Mouse (Mus musculus) gastrocnemius, postnatal 25 days (tissue): ENCODE data around the gene Coq9. TPM values are rescaled to one million over a fixed set of nuclear protein-coding genes. Genes with fewer than 3 reads are reported as not detected.

Experiments used
- DNase-seq: peaks from one replicate; pipeline ENCODE4 v3.0.0; 2022
- long read RNA-seq, 2 experiments: library from polyadenylated mRNA; stranded (forward); transcript quantifications; one replicate each; pipeline ENCODE4 v2.0.0; 2021
- total RNA-seq, 2 experiments: library from RNA; stranded (reverse); gene quantifications; 1 replicate in 1 of 2; 2 replicates in 1 of 2; pipeline ENCODE4 v1.2.3; 2021

The Coq9 gene
- total RNA-seq, result 100 to 1,000 TPM; 376 to 381 TPM
- long read RNA-seq, experiment 1, transcript Coq9-201 (9 exons, 1,789 nt), result major isoform, 474 of 593 reads
- long read RNA-seq, experiment 1, transcript Coq9-208 (2 exons, 368 nt), result minor isoform, 34 of 593 reads
- long read RNA-seq, experiment 1, transcript Coq9-204 (8 exons, 831 nt), result minor isoform, 12 of 593 reads
- long read RNA-seq, experiment 1, partial matches to known transcripts, result 65 of 593 reads
- long read RNA-seq, experiment 1, other reads (novel, unspliced or antisense), result 8 of 593 reads
- long read RNA-seq, experiment 2, transcript Coq9-204 (8 exons, 831 nt), result minor isoform, 12 of 583 reads
- long read RNA-seq, experiment 2, transcript Coq9-208 (2 exons, 368 nt), result minor isoform, 23 of 583 reads
- long read RNA-seq, experiment 2, transcript Coq9-201 (9 exons, 1,789 nt), result major isoform, 476 of 583 reads
- long read RNA-seq, experiment 2, partial matches to known transcripts, result 59 of 583 reads
- long read RNA-seq, experiment 2, other reads (novel, unspliced or antisense), result 13 of 583 reads

DNA sequence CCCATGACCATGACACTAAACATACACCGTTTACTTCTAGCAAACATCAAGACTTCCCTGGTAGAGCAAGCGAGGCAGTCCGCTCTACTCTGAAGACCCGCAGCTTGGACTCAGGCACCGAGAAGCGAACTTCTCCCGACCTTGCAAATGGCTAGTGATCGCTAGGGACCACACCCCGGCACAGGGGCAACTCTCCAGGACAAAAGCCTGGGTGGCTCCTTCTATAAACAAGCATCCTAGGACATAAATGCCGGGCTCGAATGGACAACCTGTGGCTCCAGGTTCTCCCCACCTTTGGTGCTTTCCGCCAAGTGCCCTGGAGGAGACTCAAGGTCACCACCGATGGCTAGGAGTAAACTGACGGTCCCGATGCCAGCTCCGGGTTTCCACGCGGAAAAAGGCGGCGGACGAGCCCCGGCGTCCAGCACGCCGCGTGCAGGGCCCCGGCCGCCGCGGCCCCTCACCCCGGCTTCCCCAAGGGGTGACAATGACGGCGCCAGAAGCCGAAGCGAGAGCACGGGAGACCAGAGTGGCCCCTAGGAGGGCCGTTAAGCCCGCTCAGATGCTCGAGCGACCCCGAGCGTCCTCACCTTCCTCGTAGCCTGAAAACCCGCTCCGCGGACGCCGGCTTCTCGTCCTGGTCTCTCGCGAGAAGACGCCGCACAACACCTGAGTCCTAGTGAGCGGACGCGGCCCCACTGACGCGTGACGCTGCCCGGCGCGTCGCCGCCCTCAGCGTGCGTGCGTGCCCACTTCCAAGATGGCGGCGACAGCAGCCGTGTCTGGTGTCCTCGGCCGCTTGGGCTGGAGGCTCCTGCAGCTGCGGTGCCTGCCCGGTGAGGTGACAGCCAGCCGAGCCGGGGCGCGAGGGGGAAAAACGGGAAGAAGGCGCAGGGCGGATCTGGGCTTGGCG, at the start of gene Coq9, which contains the start of gene Ciapin1:
Gene Coq9, plus strand, starts transcription at position 660 of the 913 bp plus-strand sequence.
Gene Ciapin1, minus strand, starts transcription at position 697 of the 913 bp plus-strand sequence.
- peak; percentile 95 for DNase-seq

DNA sequence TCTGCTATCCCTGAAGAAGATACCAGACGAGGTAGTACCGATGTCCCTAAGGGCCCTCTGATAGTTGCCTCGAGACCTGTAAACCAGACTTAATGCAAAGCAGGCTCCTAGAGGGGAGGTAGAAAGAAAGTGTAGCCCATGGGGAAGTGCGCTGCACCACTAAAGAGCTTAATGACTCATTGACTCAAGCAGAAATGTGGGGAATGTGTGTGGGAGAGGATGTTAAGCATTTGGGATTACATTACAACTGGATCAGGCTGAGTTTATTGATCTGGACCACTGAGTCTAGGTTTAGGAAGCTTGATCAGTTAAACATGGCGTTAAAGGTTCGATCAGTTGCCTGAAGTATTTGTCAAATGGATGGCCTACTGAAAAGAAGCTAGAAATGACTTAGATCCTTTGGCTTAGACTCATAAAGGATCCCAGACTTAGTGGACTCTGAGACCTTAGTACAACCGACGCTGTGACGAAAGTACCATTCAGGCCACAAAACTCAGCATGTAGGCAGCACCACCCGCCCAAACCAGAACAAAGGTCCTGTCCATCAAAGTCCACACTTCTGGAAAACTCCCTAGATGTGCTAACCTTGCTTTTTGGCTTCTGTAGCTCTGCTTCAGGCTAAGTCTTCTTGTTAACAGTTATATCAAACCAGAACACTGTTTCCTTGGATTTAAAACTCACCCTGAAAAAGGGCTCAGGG, 48.7 kb upstream of the Coq9 start:
- DNase-seq, result no peak

DNA sequence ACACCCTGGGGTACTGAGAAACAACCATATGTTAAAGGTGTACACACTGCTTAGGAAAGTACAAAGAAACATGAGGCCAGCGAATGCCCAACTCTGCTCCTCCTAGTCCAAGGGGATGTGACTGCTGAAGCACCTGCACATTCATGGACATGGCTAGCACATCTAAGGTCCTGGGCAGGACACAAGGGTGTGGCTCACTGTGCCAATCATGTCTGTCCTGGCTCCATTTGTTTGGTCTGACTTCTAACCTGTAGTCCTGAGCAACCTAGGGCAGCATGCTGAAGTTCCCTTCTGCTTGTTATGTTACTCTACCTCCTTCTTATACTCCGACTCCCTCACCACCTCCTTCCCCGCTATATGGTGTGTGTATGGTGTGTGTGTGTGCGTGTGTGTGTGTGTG, 43.8 kb upstream of the Coq9 start:
- DNase-seq, result no peak

DNA sequence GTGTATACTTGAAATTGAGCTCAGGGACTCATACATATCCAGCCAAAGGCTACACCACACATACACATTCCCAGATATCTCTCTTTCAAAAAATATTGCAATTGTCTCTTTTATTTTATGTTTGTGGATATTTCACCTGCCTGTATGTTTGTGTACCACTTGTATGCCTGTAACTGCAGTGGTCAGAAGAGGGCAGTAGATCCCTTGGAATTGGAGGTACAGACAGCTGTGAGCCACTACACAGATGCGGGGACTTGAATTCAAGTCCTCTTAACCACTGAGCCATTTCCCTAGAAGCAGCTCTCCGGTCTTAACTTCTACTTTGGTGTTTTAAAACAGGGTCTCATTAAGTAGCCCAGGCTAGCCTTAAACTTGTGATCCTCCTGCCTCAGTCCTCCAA, 43.3 kb upstream of the Coq9 start:
- DNase-seq, result no peak

DNA sequence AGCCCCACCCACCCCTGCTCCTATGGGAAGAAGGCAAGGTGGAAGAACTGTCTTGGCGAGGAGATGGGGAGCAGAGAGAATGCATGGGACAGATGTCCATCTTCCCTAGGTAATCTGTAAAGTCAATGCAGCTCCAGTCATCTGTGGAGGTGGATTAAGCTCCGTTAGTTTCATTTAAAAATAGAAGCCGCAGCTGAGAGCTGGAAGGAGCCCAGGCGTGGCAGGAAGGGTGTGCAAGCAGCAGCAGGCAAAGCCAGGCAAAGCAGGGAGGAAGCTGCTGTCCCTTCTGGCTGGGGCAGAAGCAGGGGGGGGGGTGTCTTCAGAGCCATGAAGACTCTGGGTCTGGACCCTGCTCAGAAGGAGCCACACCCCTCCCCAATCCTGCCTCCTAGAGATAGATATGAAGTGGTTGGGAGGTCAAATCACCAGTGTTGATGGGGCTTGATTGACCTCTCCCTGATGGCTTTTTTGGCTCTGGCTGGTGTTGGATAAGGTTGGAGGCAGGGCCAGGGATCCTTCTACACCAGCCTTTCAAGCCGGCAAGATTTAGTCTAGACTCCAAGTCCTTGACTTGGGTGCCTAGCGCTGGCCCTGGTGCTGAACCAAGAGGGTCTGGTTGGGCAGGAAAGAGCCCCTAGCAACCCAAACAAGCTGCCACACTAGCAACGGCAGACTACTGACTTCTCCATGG, 37.7 kb upstream of the Coq9 start:
- no peak for DNase-seq

DNA sequence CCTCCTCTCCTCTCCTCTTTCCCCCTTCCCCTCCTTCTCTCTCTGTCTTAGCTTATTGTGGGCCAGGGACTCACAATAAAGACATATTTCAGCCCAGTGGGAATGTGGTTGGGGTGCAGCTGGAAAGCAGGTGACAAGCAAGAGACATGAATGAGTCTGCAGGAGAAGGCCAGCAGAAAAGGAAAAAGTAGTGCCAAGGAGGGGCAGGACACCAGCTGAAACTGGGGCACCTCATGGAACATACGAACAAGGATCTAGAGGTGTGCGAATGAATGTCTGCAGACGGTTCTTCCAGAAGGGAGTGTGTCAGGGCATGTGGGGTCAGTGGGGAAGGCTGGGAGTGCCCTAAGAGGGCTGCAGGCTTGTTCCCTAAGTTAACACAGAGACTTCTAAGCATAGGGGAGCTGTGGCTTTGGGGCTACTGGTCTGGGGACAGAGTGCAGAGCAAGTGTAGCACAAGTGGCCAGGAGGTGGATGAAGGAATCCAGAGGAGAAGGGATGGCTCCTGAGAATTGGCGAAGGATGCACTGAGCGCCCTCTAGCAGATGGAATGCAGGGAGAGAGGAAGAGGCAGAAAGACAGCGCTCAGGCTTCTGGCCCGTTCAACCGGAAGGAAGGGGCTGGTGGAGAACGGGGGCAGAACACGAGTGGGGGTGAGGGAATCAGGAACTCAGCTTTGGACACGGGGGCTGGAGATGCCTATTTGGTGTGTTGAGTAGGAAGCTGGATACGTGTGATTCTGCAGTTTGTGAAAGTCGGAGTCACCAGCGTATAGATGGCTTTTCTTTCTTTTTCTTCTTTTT, 36.6 kb upstream of the Coq9 start:
- DNase-seq, result no peak

DNA sequence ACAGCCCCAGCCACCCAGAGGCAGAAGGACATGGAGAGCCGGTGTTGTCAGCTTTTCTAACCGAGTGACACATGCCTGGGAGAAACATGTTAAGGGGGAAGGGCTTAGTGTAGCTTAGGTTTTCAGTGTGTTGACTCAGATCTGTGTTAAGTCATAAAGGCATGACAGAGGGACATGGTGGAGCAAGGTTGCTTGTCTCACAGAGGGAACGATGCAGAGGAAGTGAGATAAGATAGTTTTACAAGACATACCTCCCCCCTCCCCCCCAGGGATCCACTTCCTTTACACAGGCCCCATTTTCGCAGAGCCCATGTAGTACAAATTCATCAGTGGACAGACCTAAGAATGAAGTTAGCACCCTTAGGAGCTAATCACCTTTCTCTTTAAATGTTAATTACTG, 35.7 kb upstream of the Coq9 start:
- no peak for DNase-seq

DNA sequence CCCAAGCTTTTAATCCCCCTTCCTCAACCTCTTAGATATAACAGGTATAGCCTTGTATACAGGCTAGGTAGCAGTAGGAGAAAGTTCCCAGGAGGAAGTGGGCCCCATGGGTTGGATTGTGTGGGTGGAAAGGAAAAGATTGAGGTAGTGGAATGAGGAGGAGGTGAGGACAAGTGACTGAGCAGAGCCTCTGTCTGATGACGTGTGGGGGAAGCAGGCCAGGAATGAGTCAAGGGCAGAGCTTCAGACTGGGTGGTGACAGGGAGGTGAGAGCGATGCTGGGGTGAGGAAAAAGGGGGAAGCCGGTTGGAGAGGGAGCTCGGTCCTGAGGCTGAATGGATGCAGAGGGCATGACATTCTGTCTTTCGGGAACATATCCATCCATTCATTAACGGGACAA, 34.6 kb upstream of the Coq9 start:
- DNase-seq, result no peak

DNA sequence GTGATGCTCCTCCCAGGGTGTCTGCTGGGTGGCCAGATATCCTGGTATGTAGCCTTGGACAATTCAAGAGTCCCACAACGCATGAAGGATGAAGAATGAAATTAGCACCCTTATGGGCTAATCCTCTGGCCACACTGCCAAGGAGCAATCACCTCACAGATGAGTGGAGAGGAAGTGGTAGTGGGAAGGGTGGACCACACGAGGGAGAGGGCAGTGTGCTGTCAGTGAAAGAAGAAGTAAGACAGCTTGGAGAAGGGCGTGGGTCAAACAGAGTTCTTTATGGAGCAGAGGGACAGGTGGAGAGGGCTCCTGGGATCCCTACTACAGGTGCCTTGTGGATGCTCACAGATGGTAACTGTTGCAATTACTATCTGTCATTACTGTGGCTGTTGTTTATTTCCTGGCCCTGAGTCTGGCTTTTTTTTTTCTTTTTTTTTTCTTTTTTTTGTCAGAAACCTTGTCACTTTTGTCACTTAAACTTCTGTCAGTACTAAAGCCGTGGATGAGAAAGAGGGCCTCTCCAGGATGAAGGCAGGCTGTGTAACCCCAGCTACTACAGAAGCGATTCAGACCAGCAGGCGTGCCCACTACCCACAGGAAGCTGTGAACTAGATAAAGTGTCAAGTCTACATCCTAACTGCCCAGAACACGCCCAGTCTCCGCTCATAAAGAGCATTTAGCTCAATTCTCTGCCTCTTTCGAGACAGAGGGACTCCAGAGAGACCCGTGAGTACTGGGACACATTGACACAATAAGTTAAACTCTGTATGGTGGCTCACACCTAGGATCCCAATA, 33.4 kb upstream of the Coq9 start:
- no peak for DNase-seq

DNA sequence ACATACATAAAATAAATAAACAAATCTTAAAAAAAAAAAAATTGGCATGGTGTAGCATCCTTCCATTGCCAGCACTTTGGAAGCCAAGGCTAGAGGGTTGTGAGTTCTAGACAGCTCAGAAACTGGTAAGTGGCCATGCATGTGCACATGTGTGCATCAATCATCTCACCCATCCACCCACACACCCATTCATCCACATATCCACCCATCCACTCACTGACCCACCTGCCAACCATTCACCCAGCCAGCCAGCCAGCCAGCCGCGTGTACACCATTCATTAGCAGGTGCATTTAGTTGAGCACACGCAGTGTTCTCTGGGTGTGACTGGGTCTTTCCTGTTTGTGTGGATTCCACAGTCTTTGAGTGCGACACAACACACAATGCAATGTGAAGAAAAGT, 32.3 kb upstream of the Coq9 start:
- no peak for DNase-seq

DNA sequence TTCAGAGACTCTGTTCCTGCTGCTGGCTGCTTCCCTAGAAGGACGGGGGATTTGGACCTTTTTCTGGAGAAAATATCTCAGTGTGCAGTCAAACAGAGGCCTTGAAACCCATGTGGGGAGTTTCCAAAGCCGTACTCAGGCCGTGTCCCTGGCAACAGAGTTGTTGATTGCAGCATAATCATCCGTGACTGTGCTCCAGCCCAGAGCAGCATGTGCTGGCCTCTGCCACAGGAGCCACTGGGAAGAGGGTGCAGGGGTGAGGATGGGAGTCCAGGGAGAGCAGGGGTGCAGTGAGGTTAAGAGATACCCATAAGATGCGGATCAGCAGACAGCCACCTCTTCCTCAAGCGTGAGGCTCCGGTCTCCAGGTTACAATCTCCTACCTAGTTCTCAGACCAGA, 30.6 kb upstream of the Coq9 start:
- DNase-seq, result no peak

DNA sequence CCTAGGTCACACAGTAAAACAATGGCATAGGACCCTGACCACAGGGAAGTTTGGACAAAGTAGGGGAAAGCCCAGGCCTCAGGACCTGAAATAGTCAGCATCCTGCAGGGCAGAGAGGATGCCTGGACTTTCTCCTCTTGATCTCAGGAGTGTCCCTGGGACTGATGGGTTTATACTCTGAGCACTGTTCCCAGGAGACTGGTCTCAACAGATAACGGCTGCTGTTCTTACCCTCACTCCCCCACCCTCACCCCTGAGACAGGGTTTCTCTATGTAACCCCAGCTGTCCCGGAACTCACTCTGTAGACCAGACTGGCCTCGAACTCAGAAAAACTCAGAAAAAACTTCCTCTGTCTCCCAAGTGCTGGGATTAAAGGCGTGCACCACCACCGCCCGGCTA, 29.7 kb upstream of the Coq9 start:
- no peak for DNase-seq

DNA sequence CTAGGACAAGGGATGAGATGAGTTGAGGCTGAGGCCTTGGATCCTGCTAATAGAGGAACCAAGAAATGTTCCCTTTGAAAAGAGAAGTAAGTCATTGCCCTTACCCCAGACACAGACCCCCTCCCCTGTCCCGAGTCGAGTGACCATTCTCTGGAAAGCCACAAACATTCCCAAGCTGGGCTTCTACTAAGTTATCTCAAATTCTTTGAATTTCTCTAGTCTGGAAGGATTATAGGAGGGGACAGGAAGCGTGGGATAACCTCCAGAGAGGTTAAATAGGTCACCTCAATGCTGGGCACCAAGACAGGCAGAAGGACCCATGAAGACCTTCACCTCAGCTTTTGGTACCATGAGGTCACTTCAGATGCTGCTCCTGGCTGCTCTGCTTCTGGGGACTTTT, 28.0 kb upstream of the Coq9 start, which contains the start of gene Ccl17:
Gene Ccl17, plus strand, starts transcription at position 301 of the 400 bp plus-strand sequence.
- no peak for DNase-seq

DNA sequence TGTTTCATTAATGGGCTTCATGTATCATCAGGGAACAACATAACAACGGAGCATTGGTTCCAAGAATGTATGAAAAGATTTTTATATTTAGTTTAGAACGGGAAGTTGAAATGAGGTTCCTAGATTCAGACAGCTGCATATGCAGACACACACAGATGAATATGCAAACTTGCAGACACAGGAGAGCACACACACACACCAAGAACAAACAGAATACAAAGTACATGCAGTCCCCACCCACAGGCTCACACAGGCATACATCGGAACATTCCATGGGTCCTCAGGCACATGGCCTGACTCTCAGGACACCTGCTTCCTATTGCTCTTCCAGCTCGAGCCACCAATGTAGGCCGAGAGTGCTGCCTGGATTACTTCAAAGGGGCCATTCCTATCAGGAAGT, 27.3 kb upstream of the Coq9 start:
- DNase-seq, result no peak

DNA sequence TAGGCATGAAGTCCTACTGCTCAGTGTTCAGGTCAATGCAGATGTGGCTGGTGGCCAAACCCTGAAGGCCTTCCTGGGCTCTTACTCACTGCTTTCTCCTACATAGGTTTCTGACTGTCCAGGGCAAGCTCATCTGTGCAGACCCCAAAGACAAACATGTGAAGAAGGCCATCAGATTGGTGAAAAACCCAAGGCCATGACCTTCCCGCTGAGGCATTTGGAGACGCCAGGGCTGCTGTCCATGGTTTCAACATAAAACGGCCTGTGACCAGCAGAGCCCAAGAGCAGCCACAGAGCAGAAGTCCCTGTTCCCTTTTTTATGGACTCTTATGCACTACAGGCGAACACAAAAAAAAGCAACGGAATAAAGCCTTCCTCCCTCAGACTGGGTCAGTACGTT, 26.5 kb upstream of the Coq9 start:
- DNase-seq, result no peak

DNA sequence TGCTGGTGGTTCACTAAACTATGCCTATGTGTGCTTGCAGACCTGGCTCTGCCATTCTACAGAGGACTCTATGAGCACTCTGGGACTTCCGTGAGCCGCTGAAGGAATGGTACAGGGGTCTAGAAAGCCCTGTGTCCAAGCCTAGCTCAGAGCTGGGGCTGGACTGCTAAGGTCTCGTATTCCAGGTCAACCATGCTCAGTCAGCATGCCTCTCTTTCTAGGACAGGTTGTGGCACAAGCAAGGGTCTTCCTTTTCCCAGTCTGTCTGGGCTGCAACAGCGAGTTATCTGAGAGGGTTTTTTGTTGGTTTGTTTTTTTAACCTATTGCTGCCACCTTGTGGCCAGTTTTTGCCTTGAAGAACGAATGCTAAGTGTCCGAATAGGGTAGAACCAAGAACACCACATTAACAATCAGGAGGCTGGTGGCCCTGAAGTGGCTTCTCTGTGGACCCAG, 25.4 kb upstream of the Coq9 start:
- peak; percentile 57 for DNase-seq

DNA sequence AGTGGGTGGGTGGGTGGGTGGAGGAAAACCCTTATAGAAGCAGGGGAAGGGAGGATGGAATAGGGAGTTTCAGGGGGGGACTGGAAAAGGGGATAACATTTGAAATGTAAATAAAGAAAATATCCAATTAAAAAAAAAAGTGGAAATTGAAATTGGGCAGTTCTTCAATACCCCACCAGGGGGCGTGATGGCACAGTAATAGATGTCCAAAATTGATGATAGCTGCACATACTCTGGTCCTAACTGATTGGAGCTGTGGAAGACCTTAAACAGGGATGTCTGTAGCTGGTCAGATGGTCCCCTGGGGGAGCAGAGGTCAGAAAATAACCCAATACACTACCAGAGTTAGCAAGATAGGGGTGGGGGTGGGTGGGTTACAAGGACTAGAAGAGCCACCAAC, 23.6 kb upstream of the Coq9 start:
- DNase-seq, result no peak

DNA sequence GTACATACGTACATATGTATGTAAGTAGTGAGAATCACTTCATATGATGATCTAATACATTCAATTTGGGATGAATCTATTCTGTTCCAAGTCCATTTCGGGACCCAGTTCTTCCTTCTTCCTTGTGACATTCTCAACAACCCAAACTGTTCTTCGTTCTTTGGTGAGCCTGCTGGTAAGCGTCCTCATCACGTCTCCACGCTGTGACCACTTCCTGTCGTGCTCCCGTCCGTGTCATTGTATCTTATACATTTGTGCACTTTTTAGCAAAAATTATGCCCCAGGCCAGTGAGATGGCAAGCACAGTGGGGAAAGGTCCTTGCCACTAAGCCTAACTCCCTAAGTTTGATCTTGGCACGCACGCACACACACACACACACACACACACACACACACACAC, 20.2 kb upstream of the Coq9 start:
- no peak for DNase-seq

DNA sequence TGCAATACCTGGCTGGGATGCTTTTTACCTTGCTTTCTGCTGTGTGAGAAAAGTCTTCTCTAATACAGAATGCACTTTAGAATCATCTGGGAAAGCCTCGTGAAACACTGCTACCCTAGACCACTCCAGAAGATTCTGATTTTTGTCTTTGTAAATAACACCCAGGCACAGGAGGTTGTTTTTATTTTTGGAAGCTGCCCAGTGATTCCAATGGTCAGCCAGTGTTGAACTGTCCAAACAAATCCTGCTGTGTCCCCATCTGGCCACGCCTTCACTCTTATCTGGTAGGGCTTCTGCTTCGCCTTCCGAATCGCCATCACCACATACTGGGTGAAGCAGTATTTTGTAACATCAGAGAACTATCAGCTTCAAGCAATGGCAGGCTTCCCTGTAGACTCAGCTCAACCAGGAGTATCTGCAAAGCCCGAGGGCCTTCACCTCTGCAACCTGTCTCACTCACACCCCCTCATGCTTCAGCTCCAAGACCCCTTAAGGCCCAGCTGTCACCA, 18.4 kb upstream of the Coq9 start:
- DNase-seq, result no peak

DNA sequence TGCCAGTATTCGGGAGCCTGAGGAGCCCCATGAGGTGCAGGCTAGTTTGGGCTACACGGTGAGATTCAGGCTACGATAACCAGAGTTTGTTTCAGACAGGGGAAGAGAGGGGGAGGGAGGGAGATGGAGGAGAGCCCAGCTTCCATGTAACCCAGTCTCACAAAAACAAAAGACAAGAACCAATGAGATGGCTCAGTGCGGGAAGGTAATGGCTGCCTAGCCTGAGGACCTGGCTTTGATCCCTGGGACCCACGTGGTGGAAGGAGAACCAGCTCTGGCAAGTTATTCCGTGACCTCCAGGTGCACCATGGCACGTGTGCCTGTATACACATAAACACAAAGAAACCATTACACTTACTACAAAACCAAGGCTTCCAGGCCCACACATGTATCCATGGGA, 17.6 kb upstream of the Coq9 start:
- no peak for DNase-seq
